Mouse (Mus musculus) embryonic fibroblast, embryonic 13.5 days (primary cell): ENCODE data around the gene Olfr1212. TPM values are rescaled to one million over a fixed set of nuclear protein-coding genes. Genes with fewer than 3 reads are reported as not detected.

Source experiments
- H3K27ac ChIP-seq: 2 replicates; pipeline ENCODE4 v1.5.1; 2012; ENCODE audit warnings: low read length, control low read depth, inconsistent platforms; ENCODE audit not compliant: insufficient read depth
- H3K4me1 ChIP-seq: 2 replicates; pipeline ENCODE4 v1.6.1; 2011; ENCODE audit warnings: low read length; ENCODE audit not compliant: control insufficient read depth, insufficient read depth
- H3K4me3 ChIP-seq: 2 replicates; pipeline ENCODE4 v1.5.1; 2011; ENCODE audit warnings: mild to moderate bottlenecking, control low read depth, low read length; ENCODE audit not compliant: insufficient read depth
- CTCF ChIP-seq: IDR thresholded peaks from 2 replicates; pipeline ENCODE4 v1.5.1; 2011; ENCODE audit warnings: mild to moderate bottlenecking, control low read depth, low read length, moderate library complexity, borderline replicate concordance; ENCODE audit not compliant: insufficient read depth
- POLR2A ChIP-seq: IDR thresholded peaks from 2 replicates; pipeline ENCODE4 v1.6.1; 2011; ENCODE audit warnings: low read depth, mild to moderate bottlenecking, control low read depth, low read length, moderate library complexity
- polyA plus RNA-seq: library from polyadenylated mRNA; stranded (reverse); fragments of >200 nt; gene quantifications from 2 replicates; pipeline ENCODE4 v1.2.4, GENCODE M21; 2011; ENCODE audit warnings: low read depth; ENCODE audit not compliant: missing spikeins, insufficient read length

Gene Olfr1212
- not detected in 2 replicates for polyA plus RNA-seq

GRCm38 (mm10) chr2:88953669-88954068 lies at the start of gene Olfr1212:
TSS of gene Olfr1212 (plus strand) at chr2:88953969.
- H3K4me1 ChIP-seq = no peaks in the 10 kb centered on the region
- no peak for TF ChIP-seq POLR2A
- no peak for TF ChIP-seq CTCF
- no peak within 1 kb of the TSS for H3K4me3 ChIP-seq
- no peak within 1 kb of the TSS for H3K27ac ChIP-seq

- TF ChIP-seq POLR2A (no peak), CTCF (no peak)
- H3K27ac ChIP-seq = no peak within 1 kb of the TSS
- no peaks in the 10 kb centered on the region for H3K4me1 ChIP-seq
- H3K4me3 ChIP-seq = no peak within 1 kb of the TSS
These were observed 38.7 kb upstream of the Olfr1212 start, which contains the start of gene Olfr1209 for GRCm38 (mm10) chr2:88915057-88915456. TSS of gene Olfr1209 (minus strand) at chr2:88915157.

GRCm38 (mm10) chr2:88938011-88938410 lies 15.8 kb upstream of the Olfr1212 start, which contains the start of gene Olfr1211:
TSS of gene Olfr1211 (minus strand) at chr2:88938111.
- Histone ChIP-seq H3K27ac (no peak within 1 kb of the TSS), H3K4me3 (no peak within 1 kb of the TSS), H3K4me1 (no peaks in the 10 kb centered on the region)
- TF ChIP-seq POLR2A (no peak), CTCF (no peak)

- TF ChIP-seq CTCF (no peak), POLR2A (no peak)
- no peak within 1 kb of the TSS for H3K4me3 ChIP-seq
- H3K27ac ChIP-seq = no peak within 1 kb of the TSS
- no peaks in the 10 kb centered on the region for H3K4me1 ChIP-seq
These were observed 26.4 kb downstream of the Olfr1212 start, which contains the start of gene Gm13762 for GRCm38 (mm10) chr2:88980181-88980580. TSS of gene Gm13762 (minus strand) at chr2:88980281.

GRCm38 (mm10) chr2:88992553-88992952 lies 38.8 kb downstream of the Olfr1212 start, which contains the start of gene Olfr1214:
TSS of gene Olfr1214 (minus strand) at chr2:88992653.
- no peaks in the 10 kb centered on the region for H3K4me1 ChIP-seq
- no peak within 1 kb of the TSS for H3K4me3 ChIP-seq
- H3K27ac ChIP-seq = no peak within 1 kb of the TSS
- TF ChIP-seq POLR2A (no peak), CTCF (no peak)

- no peak within 1 kb of the TSS for H3K4me3 ChIP-seq
- TF ChIP-seq POLR2A = no peak
- TF ChIP-seq CTCF = no peak
- H3K4me1 ChIP-seq = no peaks in the 10 kb centered on the region
- H3K27ac ChIP-seq = no peak within 1 kb of the TSS
These were observed 53.1 kb downstream of the Olfr1212 start, which contains the start of gene Olfr1215 for GRCm38 (mm10) chr2:89006873-89007272. TSS of gene Olfr1215 (minus strand) at chr2:89006973.

Other genes with a start within 250 kb of the Olfr1212 start
- gene Olfr1196, start 249.4 kb upstream of the Olfr1212 start, polyA plus RNA-seq = not detected in 2 replicates
- gene Olfr1197, start 221.6 kb upstream of the Olfr1212 start, polyA plus RNA-seq = not detected in 2 replicates
- not detected in 2 replicates for gene Olfr1198, start 202.6 kb upstream of the Olfr1212 start, polyA plus RNA-seq
- not detected in 2 replicates for gene Olfr1199, start 193.5 kb upstream of the Olfr1212 start, polyA plus RNA-seq
- gene Olfr1200, start 183.5 kb upstream of the Olfr1212 start, polyA plus RNA-seq = not detected in 2 replicates
- gene Olfr1201, start 160.9 kb upstream of the Olfr1212 start, polyA plus RNA-seq = not detected in 2 replicates
- gene Olfr1202, start 139.5 kb upstream of the Olfr1212 start, polyA plus RNA-seq = not detected in 2 replicates
- gene Olfr1205, start 124.2 kb upstream of the Olfr1212 start, polyA plus RNA-seq = not detected in 2 replicates
- not detected in 2 replicates for gene Olfr1204, start 104.7 kb upstream of the Olfr1212 start, polyA plus RNA-seq
- gene Olfr1206, start 90.7 kb upstream of the Olfr1212 start, polyA plus RNA-seq = not detected in 2 replicates
- not detected in 2 replicates for gene Olfr1208, start 51.7 kb upstream of the Olfr1212 start, polyA plus RNA-seq
- gene Olfr1209, start 38.8 kb upstream of the Olfr1212 start, polyA plus RNA-seq = not detected in 2 replicates
- gene Olfr1211, start 15.9 kb upstream of the Olfr1212 start, polyA plus RNA-seq = not detected in 2 replicates
- gene Gm13762, start 26.3 kb downstream of the Olfr1212 start, polyA plus RNA-seq = not detected in 2 replicates
- gene Olfr1214, start 38.7 kb downstream of the Olfr1212 start, polyA plus RNA-seq = not detected in 2 replicates
- not detected in 2 replicates for gene Olfr1215, start 53.0 kb downstream of the Olfr1212 start, polyA plus RNA-seq
- gene Olfr1216, start 64.4 kb downstream of the Olfr1212 start, polyA plus RNA-seq = not detected in 2 replicates
- not detected in 2 replicates for gene Olfr1217, start 78.1 kb downstream of the Olfr1212 start, polyA plus RNA-seq
- not detected in 2 replicates for gene Olfr1218, start 107.2 kb downstream of the Olfr1212 start, polyA plus RNA-seq
- not detected in 2 replicates for gene Olfr1219, start 129.5 kb downstream of the Olfr1212 start, polyA plus RNA-seq
- not detected in 2 replicates for gene Olfr1220, start 152.9 kb downstream of the Olfr1212 start, polyA plus RNA-seq
- gene Olfr1221, start 163.3 kb downstream of the Olfr1212 start, polyA plus RNA-seq = not detected in 2 replicates
- gene Olfr1222, start 179.1 kb downstream of the Olfr1212 start, polyA plus RNA-seq = not detected in 2 replicates
- not detected in 2 replicates for gene Olfr1223, start 197.6 kb downstream of the Olfr1212 start, polyA plus RNA-seq
- not detected in 2 replicates for gene Olfr1224-ps1, start 210.1 kb downstream of the Olfr1212 start, polyA plus RNA-seq
- gene Olfr1225, start 220.7 kb downstream of the Olfr1212 start, polyA plus RNA-seq = not detected in 2 replicates
- gene Olfr1226, start 246.1 kb downstream of the Olfr1212 start, polyA plus RNA-seq = not detected in 2 replicates